Mouse (Mus musculus): ENCODE data around the gene Ptpn1. TPM values are rescaled to one million over a fixed set of nuclear protein-coding genes. Genes with fewer than 3 reads are reported as not detected.

The Ptpn1 gene
- polyA plus RNA-seq, 1 experiment from 2014 or later = 53.4 TPM

DNA sequence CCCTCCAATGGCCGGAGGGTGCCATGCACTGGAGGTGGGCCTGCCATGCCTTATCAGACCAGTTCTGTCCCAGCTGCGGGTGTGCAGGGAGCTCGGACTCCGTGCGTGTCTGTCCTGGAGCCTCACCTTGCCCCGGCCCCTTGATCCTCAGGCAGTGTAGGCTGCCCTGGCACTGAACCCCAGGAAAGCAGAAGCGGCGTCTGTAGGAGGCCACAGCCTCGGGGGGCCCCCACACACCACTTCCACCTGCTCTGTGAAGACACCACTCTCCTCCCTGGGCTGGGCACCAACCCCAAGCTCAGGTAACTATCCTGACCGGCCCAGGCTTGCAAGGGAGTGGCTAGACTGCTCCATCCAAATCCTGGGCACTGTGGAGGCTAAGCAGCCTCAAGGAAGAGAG, 48.5 kb downstream of the Ptpn1 start:
- Histone ChIP-seq H3K4me3 (ENCODE audit: low read length) (no peak overlapping the region), H3K9me3 (ENCODE audit: control insufficient read depth, low read length) (no peaks in the 10 kb centered on the region), H3K27me3 (ENCODE audit: control insufficient read depth, insufficient read depth, low read length) (no peaks in the 10 kb centered on the region; the same call in 1 of the 2 replicates), H3K36me3 (ENCODE audit: control insufficient read depth, insufficient read depth, low read length) (peaks cover 33% of the 10 kb centered on the region), H3K27ac (ENCODE audit: low read depth, low read length) (no peak overlapping the region), H3K9ac (ENCODE audit: low read depth, low read length) (no peak overlapping the region), H3K4me1 (ENCODE audit: control insufficient read depth, insufficient read depth, low read length) (no peaks in the 10 kb centered on the region), H3K4me2 (replicated peaks; ENCODE audit: low read depth, low read length) (no peak overlapping the region)
- ATAC-seq (ENCODE audit: low FRiP score, low TSS enrichment) = no peak
- 83% methylated on average over 10 of the region's 10 CpGs for WGBS

DNA sequence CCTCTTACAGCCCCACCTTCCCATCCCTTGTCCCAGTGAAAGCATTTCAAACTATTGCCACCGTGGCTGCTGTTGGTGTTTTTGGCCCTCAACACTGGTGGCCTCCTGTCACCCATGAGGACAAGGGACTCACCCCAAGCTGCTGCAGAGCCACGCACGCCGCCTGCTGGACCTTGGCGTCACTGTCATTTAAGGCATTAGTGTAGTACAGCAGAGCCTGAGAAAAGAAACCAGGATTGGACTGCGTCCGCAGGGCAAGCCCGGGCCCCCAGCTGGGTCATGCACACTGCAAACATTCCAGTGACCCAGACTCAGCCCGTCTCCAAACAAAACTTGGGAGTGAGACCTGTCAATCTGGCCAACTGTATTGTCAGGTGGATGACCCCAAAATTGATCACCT, 50.8 kb downstream of the Ptpn1 start:
- H3K9me3 ChIP-seq (ENCODE audit: control insufficient read depth, low read length) = no peaks in the 10 kb centered on the region
- H3K4me2 ChIP-seq (replicated peaks; ENCODE audit: low read depth, low read length) = no peak overlapping the region
- no peak overlapping the region for H3K4me3 ChIP-seq (ENCODE audit: low read length)
- peaks cover 4% of the 10 kb centered on the region; the same call in 1 of the 2 replicates for H3K4me1 ChIP-seq (ENCODE audit: control insufficient read depth, insufficient read depth, low read length)
- no peak overlapping the region for H3K9ac ChIP-seq (ENCODE audit: low read depth, low read length)
- H3K27me3 ChIP-seq (ENCODE audit: control insufficient read depth, insufficient read depth, low read length) = no peaks in the 10 kb centered on the region; the same call in 1 of the 2 replicates
- WGBS = 65% methylated on average over 9 of the region's 9 CpGs
- H3K36me3 ChIP-seq (ENCODE audit: control insufficient read depth, insufficient read depth, low read length) = peaks cover 13% of the 10 kb centered on the region
- no peak overlapping the region for H3K27ac ChIP-seq (ENCODE audit: low read depth, low read length)
- no peak for ATAC-seq (ENCODE audit: low FRiP score, low TSS enrichment)

DNA sequence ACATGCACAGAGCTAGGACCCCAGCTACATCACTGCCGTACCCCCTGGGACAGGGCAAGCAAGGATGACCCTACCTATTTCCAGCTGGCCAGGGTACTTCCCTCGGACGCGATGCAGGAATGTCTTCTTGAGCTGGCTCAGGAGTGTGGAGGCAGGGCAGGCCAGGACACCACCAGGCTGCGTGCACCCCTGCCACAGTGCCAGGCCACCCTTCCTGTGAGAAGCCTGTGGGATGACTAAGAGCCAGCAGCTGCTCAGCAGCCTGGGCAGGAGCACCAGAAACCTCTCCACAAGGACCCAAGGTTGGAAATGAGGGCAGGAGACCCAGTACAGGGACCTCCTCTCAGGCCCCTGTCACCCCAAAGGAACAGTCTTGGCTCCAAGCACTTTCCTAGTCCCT, 52.5 kb downstream of the Ptpn1 start:
- H3K27me3 ChIP-seq (ENCODE audit: control insufficient read depth, insufficient read depth, low read length) = no peaks in the 10 kb centered on the region; the same call in 1 of the 2 replicates

DNA sequence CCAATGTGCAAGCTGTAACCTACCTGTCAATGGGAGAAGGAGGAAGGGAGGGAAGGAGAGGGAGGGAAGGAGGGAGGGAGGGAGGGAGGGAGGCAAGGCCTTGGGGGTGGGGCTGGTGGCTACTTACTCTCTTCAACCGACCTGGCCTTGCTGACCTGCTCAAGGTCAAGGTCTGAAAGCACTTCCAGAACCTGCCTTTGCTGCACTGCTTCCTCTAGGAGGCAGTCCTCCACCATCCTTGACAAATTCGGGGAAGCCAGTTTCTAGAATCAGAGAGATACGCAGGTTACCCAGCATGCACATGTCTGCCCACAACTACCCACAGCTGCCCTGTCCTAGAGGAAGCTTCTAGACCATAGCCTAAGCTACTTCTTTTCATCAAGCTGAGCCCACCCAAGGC, 53.1 kb downstream of the Ptpn1 start:
- Histone ChIP-seq H3K27me3 (ENCODE audit: control insufficient read depth, insufficient read depth, low read length) (no peaks in the 10 kb centered on the region; the same call in 1 of the 2 replicates), H3K4me2 (replicated peaks; ENCODE audit: low read depth, low read length) (no peak overlapping the region), H3K27ac (ENCODE audit: low read depth, low read length) (no peak overlapping the region), H3K4me3 (ENCODE audit: low read length) (no peak overlapping the region), H3K36me3 (ENCODE audit: control insufficient read depth, insufficient read depth, low read length) (no peaks in the 10 kb centered on the region), H3K9me3 (ENCODE audit: control insufficient read depth, low read length) (no peaks in the 10 kb centered on the region), H3K4me1 (ENCODE audit: control insufficient read depth, insufficient read depth, low read length) (peaks cover 4% of the 10 kb centered on the region; the same call in 1 of the 2 replicates), H3K9ac (ENCODE audit: low read depth, low read length) (no peak overlapping the region)
- ATAC-seq (ENCODE audit: low FRiP score, low TSS enrichment) = no peak
- 35% methylated on average over 3 of the region's 3 CpGs for WGBS

More for the DNA sequence above, 52.5 kb downstream of the Ptpn1 start:
- Histone ChIP-seq H3K4me3 (ENCODE audit: low read length) (no peak overlapping the region), H3K27ac (ENCODE audit: low read depth, low read length) (no peak overlapping the region), H3K36me3 (ENCODE audit: control insufficient read depth, insufficient read depth, low read length) (peaks cover 4% of the 10 kb centered on the region; the same call in 1 of the 2 replicates), H3K4me2 (replicated peaks; ENCODE audit: low read depth, low read length) (no peak overlapping the region), H3K9ac (ENCODE audit: low read depth, low read length) (no peak overlapping the region), H3K4me1 (ENCODE audit: control insufficient read depth, insufficient read depth, low read length) (peaks cover 4% of the 10 kb centered on the region; the same call in 1 of the 2 replicates), H3K9me3 (ENCODE audit: control insufficient read depth, low read length) (no peaks in the 10 kb centered on the region)
- 88% methylated on average over 5 of the region's 5 CpGs for WGBS
- ATAC-seq (ENCODE audit: low FRiP score, low TSS enrichment) = no peak

DNA sequence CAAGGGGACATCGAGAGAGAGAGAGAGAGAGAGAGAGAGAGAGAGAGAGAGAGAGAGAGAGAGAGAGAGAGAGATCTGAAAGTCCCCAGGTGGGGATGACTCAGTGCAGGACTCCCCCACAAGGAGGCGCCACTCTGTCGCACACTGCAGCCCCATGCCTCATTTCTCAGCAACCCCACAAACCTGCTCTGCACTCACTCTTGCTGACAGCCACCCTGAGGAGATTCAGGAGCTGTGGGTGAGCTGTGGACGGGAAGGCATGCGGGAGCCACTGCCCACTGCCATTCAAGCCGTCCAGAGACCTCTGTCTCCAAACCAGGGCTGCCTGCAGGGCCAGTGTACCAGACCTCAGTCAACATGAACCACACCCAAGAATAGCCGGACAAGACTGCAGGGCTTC, 54.9 kb downstream of the Ptpn1 start:
- ATAC-seq (ENCODE audit: low FRiP score, low TSS enrichment) = peak; percentile 47; the same call in 1 of the 2 replicates
- H3K4me1 ChIP-seq (ENCODE audit: control insufficient read depth, insufficient read depth, low read length) = peaks cover 4% of the 10 kb centered on the region; the same call in 1 of the 2 replicates
- H3K4me3 ChIP-seq (ENCODE audit: low read length) = no peak overlapping the region
- H3K9ac ChIP-seq (ENCODE audit: low read depth, low read length) = no peak overlapping the region
- no peaks in the 10 kb centered on the region for H3K9me3 ChIP-seq (ENCODE audit: control insufficient read depth, low read length)
- no peaks in the 10 kb centered on the region; the same call in 1 of the 2 replicates for H3K27me3 ChIP-seq (ENCODE audit: control insufficient read depth, insufficient read depth, low read length)
- WGBS = 18% methylated on average over 7 of the region's 7 CpGs
- no peaks in the 10 kb centered on the region for H3K36me3 ChIP-seq (ENCODE audit: control insufficient read depth, insufficient read depth, low read length)
- no peak overlapping the region for H3K27ac ChIP-seq (ENCODE audit: low read depth, low read length)
- no peak overlapping the region for H3K4me2 ChIP-seq (replicated peaks; ENCODE audit: low read depth, low read length)

DNA sequence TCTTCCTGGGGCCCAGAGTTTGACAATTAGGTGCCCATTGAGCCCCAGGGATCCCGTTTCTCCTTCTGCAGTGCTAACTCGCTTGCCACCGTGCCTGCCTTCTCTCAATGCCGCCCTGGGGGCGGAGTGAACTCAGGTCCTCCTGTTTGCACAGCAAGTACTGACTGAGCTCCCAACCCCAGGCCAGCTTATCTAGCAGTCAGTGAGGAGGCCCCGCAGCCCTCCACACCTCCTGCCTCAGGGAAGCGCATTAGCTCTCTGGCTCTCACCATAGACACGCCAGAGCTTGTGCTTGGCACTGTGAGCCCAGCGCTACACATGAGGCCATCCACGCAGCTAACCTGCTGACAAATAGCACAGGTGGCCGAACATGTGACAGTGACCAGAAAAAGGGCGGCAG, 55.8 kb downstream of the Ptpn1 start:
- no peaks in the 10 kb centered on the region; the same call in 1 of the 2 replicates for H3K27me3 ChIP-seq (ENCODE audit: control insufficient read depth, insufficient read depth, low read length)
- peaks cover 4% of the 10 kb centered on the region; the same call in 1 of the 2 replicates for H3K4me1 ChIP-seq (ENCODE audit: control insufficient read depth, insufficient read depth, low read length)
- no peak overlapping the region for H3K27ac ChIP-seq (ENCODE audit: low read depth, low read length)
- H3K36me3 ChIP-seq (ENCODE audit: control insufficient read depth, insufficient read depth, low read length) = no peaks in the 10 kb centered on the region
- no peak for ATAC-seq (ENCODE audit: low FRiP score, low TSS enrichment)
- H3K9me3 ChIP-seq (ENCODE audit: control insufficient read depth, low read length) = no peaks in the 10 kb centered on the region
- no peak overlapping the region for H3K4me2 ChIP-seq (replicated peaks; ENCODE audit: low read depth, low read length)
- H3K9ac ChIP-seq (ENCODE audit: low read depth, low read length) = 0 out of 2 replicates have a peak overlapping the region, but pooled peaks have one; percentile 31
- WGBS = 61% methylated on average over 12 of the region's 12 CpGs
- H3K4me3 ChIP-seq (ENCODE audit: low read length) = no peak overlapping the region

DNA sequence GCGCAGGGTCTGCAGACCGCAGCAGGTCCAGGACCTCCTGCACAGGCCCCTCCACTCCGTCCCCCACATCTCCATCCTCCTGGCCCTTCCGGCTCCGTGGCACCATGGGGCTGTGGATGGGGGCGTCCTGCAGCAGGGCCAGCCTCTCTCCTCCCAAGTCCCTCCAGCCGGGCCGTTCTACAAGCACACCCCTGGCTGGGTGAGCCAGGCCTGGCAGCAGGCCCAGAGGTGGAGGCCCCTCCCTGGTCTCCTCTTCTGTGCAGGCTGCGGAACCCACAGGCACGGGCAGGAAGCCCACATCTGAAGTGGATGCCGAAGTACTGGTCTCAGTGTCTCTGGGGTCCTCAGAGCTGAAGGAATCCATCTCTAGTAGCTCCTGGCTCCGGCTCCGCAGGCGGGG, 57.5 kb downstream of the Ptpn1 start:
- no peaks in the 10 kb centered on the region for H3K36me3 ChIP-seq (ENCODE audit: control insufficient read depth, insufficient read depth, low read length)
- peaks cover 4% of the 10 kb centered on the region; the same call in 1 of the 2 replicates for H3K4me1 ChIP-seq (ENCODE audit: control insufficient read depth, insufficient read depth, low read length)
- H3K27ac ChIP-seq (ENCODE audit: low read depth, low read length) = no peak overlapping the region
- ATAC-seq (ENCODE audit: low FRiP score, low TSS enrichment) = no peak
- H3K4me3 ChIP-seq (ENCODE audit: low read length) = no peak overlapping the region
- H3K9me3 ChIP-seq (ENCODE audit: control insufficient read depth, low read length) = no peaks in the 10 kb centered on the region
- no peaks in the 10 kb centered on the region; the same call in 1 of the 2 replicates for H3K27me3 ChIP-seq (ENCODE audit: control insufficient read depth, insufficient read depth, low read length)
- no peak overlapping the region for H3K4me2 ChIP-seq (replicated peaks; ENCODE audit: low read depth, low read length)
- 66% methylated on average over 14 of the region's 14 CpGs for WGBS
- no peak overlapping the region for H3K9ac ChIP-seq (ENCODE audit: low read depth, low read length)

DNA sequence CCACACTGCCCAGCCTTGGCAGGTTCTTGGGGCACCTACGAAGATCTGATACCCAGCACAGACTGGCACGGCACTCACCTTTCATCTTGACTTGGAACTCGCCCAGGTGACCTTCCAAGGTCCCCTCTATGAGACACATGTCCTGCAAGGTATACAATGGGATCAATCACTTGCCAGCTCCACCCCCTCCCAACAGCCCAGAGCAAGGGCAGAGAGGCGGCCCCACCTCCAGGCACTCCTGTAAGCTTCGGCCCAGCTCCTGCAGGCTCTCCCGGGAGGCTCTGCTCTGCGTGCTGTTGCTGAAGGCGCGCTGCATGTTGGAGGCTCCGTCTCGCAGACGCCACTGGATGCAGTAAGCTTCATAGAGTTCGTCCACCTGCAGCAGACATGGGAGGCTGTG, 61.4 kb downstream of the Ptpn1 start:
- Histone ChIP-seq H3K4me1 (ENCODE audit: control insufficient read depth, insufficient read depth, low read length) (no peaks in the 10 kb centered on the region), H3K27ac (ENCODE audit: low read depth, low read length) (no peak overlapping the region), H3K4me2 (replicated peaks; ENCODE audit: low read depth, low read length) (no peak overlapping the region), H3K36me3 (ENCODE audit: control insufficient read depth, insufficient read depth, low read length) (no peaks in the 10 kb centered on the region), H3K9me3 (ENCODE audit: control insufficient read depth, low read length) (no peaks in the 10 kb centered on the region), H3K27me3 (ENCODE audit: control insufficient read depth, insufficient read depth, low read length) (no peaks in the 10 kb centered on the region), H3K9ac (ENCODE audit: low read depth, low read length) (no peak overlapping the region), H3K4me3 (ENCODE audit: low read length) (no peak overlapping the region)
- ATAC-seq (ENCODE audit: low FRiP score, low TSS enrichment) = no peak
- whole genome bisulfite sequencing = 57% methylated on average over 13 of the region's 13 CpGs

DNA sequence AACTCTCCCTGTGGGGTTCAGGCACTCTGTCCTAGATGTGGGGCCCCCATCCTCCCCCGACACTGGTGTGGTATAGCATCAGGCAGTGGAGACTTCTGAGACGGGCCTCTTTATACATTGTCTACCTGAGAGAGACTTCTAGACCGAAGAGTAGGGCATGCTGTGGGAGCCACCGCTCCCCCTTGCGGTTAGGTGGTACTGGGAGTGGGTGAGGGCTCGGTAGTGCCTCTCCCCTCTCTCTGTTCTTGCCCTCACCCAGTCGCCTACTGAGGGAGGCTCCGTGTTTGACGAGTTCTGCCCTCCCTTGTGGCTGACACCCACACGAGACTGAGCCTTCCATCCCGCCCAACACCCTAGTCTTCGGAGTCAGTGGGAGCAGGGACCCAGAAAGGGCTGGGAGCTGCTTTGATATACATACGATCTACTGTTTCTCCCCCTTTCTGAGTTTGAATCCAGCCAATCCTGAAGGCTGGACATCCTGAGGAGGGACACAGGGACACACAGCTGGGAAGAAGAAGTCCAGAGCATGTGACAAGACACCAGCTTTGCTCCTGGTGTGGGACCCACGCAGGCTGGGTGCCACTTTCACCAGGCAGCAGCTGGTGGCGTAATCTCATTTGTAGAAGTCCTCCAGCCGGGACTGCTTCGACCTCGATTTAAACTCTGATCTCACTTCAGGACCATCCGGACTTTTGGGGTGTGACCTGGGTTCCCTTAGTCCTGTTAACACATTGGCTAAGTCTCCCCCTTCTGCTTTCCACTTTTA, 64.2 kb downstream of the Ptpn1 start:
- Histone ChIP-seq H3K9me3 (ENCODE audit: control insufficient read depth, low read length) (no peaks in the 10 kb centered on the region; the same call in 1 of the 2 replicates), H3K4me3 (ENCODE audit: low read length) (no peak overlapping the region), H3K27me3 (ENCODE audit: control insufficient read depth, insufficient read depth, low read length) (no peaks in the 10 kb centered on the region), H3K9ac (ENCODE audit: low read depth, low read length) (no peak overlapping the region), H3K27ac (ENCODE audit: low read depth, low read length) (no peak overlapping the region), H3K36me3 (ENCODE audit: control insufficient read depth, insufficient read depth, low read length) (no peaks in the 10 kb centered on the region), H3K4me1 (ENCODE audit: control insufficient read depth, insufficient read depth, low read length) (no peaks in the 10 kb centered on the region), H3K4me2 (replicated peaks; ENCODE audit: low read depth, low read length) (no peak overlapping the region)
- no peak for ATAC-seq (ENCODE audit: low FRiP score, low TSS enrichment)
- 59% methylated on average over 19 of the region's 19 CpGs for WGBS

Measured in kidney, embryonic 14.5 days (tissue).